Mouse (Mus musculus) MEL (cell line): ENCODE measurements around the gene Cacng2. TPM values are rescaled to one million over a fixed set of nuclear protein-coding genes. Genes with fewer than 3 reads are reported as not detected.

ENCODE experiments used
- DNase-seq: peaks from one replicate; pipeline ENCODE4 v3.0.0; 2011; ENCODE audit warnings: low read depth, low spot score
- H3K27ac ChIP-seq: 2 replicates; pipeline ENCODE4 v1.5.1; 2012; ENCODE audit warnings: low read depth, mild to moderate bottlenecking, control low read depth, low read length, moderate library complexity; ENCODE audit not compliant: control insufficient read depth
- H3K27me3 ChIP-seq, 2 experiments: fragments of 150-350 bp in 1 of 2; sonication (generic) in 1 of 2; 2 replicates each; pipeline ENCODE4 v1.6.1; 2012; ENCODE audit warnings: low read length in 2 of 2, mild to moderate bottlenecking in 2 of 2, improper control_type of control experiment in 1 of 2, moderate library complexity in 1 of 2; ENCODE audit not compliant: insufficient read depth in 2 of 2, control insufficient read depth in 1 of 2
- H3K36me3 ChIP-seq, 2 experiments: 2 replicates each; pipeline ENCODE4 v1.6.1; 2012 to 2014; ENCODE audit warnings: low read length in 2 of 2, improper control_type of control experiment in 1 of 2, inconsistent platforms in 1 of 2, mild to moderate bottlenecking in 1 of 2; ENCODE audit not compliant: insufficient read depth in 2 of 2, control insufficient read depth in 1 of 2
- H3K4me1 ChIP-seq, 2 experiments: fragments of 150-350 bp in 1 of 2; sonication (generic) in 1 of 2; 2 replicates each; pipeline ENCODE4 v1.6.1; 2012; ENCODE audit warnings: low read length in 2 of 2, improper control_type of control experiment in 1 of 2, mild to moderate bottlenecking in 1 of 2; ENCODE audit not compliant: insufficient read depth in 2 of 2, control insufficient read depth in 1 of 2
- H3K4me3 ChIP-seq, 2 experiments: fragments of 150-350 bp in 1 of 2; sonication (generic) in 1 of 2; 2 replicates each; pipeline ENCODE4 v1.5.1; 2012; ENCODE audit warnings: low read depth in 2 of 2, low read length in 2 of 2, mild to moderate bottlenecking in 2 of 2, moderate library complexity in 2 of 2, control low read depth in 1 of 2, improper control_type of control experiment in 1 of 2; ENCODE audit not compliant: control insufficient read depth in 1 of 2, insufficient read depth in 1 of 2
- H3K79me2 ChIP-seq: 2 replicates; pipeline ENCODE4 v1.6.1; 2012; ENCODE audit warnings: mild to moderate bottlenecking, low read length, moderate library complexity; ENCODE audit not compliant: control insufficient read depth, poor library complexity, insufficient read depth
- H3K9ac ChIP-seq: 2 replicates; pipeline ENCODE4 v1.6.1; 2012; ENCODE audit warnings: low read depth, mild to moderate bottlenecking, control low read depth, low read length, moderate library complexity; ENCODE audit not compliant: control insufficient read depth, poor library complexity, severe bottlenecking
- H3K9me3 ChIP-seq: fragments of 150-350 bp; sonication (generic); replicated peaks from 2 replicates; pipeline ENCODE4 v1.6.1; 2012; ENCODE audit warnings: mild to moderate bottlenecking, low read length, improper control_type of control experiment, moderate library complexity; ENCODE audit not compliant: insufficient read depth
- BHLHE40 ChIP-seq: IDR thresholded peaks from 2 replicates; pipeline ENCODE4 v1.6.1; 2012; ENCODE audit warnings: low read depth, mild to moderate bottlenecking, inconsistent platforms, low read length, improper control_type of control experiment, borderline replicate concordance
- CTCF ChIP-seq, 3 experiments: IDR thresholded peaks in 2 of 3; conservative IDR thresholded peaks in 1 of 3; 2 replicates each; pipeline ENCODE4 v1.5.1; 2011 to 2012; ENCODE audit warnings: low read length in 3 of 3, low read depth in 2 of 3, mild to moderate bottlenecking in 2 of 3, improper control_type of control experiment in 1 of 3, inconsistent platforms in 1 of 3, mixed read lengths in 1 of 3, moderate library complexity in 1 of 3; ENCODE audit not compliant: control insufficient read depth in 1 of 3, insufficient read depth in 1 of 3, poor library complexity in 1 of 3, severe bottlenecking in 1 of 3
- ELF1 ChIP-seq: IDR thresholded peaks from 2 replicates; pipeline ENCODE4 v1.6.1; 2014; ENCODE audit warnings: low read depth, mild to moderate bottlenecking, inconsistent platforms, low read length, improper control_type of control experiment, moderate library complexity
- EP300 ChIP-seq, 2 experiments: IDR thresholded peaks; 2 replicates each; pipeline ENCODE4 v1.6.1; 2011; ENCODE audit warnings: improper control_type of control experiment in 2 of 2, low read length in 2 of 2, low read depth in 1 of 2, mild to moderate bottlenecking in 1 of 2
- ETS1 ChIP-seq: IDR thresholded peaks from 2 replicates; pipeline ENCODE4 v1.6.1; 2012; ENCODE audit warnings: low read depth, mild to moderate bottlenecking, inconsistent platforms, low read length, improper control_type of control experiment, moderate library complexity
- GATA1 ChIP-seq: IDR thresholded peaks from 2 replicates; pipeline ENCODE4 v1.6.1; 2011; ENCODE audit warnings: low read depth, low read length, improper control_type of control experiment
- HCFC1 ChIP-seq: IDR thresholded peaks from 2 replicates; pipeline ENCODE4 v1.6.1; 2012; ENCODE audit warnings: low read depth, mild to moderate bottlenecking, inconsistent platforms, low read length, improper control_type of control experiment, moderate library complexity
- JUND ChIP-seq: IDR thresholded peaks from 2 replicates; pipeline ENCODE4 v1.6.1; 2011; ENCODE audit warnings: low read depth, mild to moderate bottlenecking, improper control_type of control experiment, low read length
- MAFK ChIP-seq: IDR thresholded peaks from 2 replicates; pipeline ENCODE4 v1.6.1; 2011; ENCODE audit warnings: low read depth, mild to moderate bottlenecking, low read length, improper control_type of control experiment, borderline replicate concordance
- MAX ChIP-seq: IDR thresholded peaks from 2 replicates; pipeline ENCODE4 v1.6.1; 2011; ENCODE audit warnings: low read length, improper control_type of control experiment
- MAZ ChIP-seq: IDR thresholded peaks from 2 replicates; pipeline ENCODE4 v1.6.1; 2012; ENCODE audit warnings: low read depth, mild to moderate bottlenecking, inconsistent platforms, low read length, improper control_type of control experiment
- MXI1 ChIP-seq: IDR thresholded peaks from 2 replicates; pipeline ENCODE4 v1.6.1; 2011; ENCODE audit warnings: mild to moderate bottlenecking, low read depth, low read length, improper control_type of control experiment
- MYB ChIP-seq: IDR thresholded peaks from 2 replicates; pipeline ENCODE4 v1.6.1; 2011; ENCODE audit warnings: mild to moderate bottlenecking, low read depth, low read length, improper control_type of control experiment
- MYC ChIP-seq: IDR thresholded peaks from 2 replicates; pipeline ENCODE4 v1.6.1; 2011; ENCODE audit warnings: low read depth, mild to moderate bottlenecking, low read length, improper control_type of control experiment, moderate library complexity
- NELFE ChIP-seq: IDR thresholded peaks from 2 replicates; pipeline ENCODE4 v1.6.1; 2011; ENCODE audit warnings: low read depth, low read length, improper control_type of control experiment
- SIN3A ChIP-seq: IDR thresholded peaks from 2 replicates; pipeline ENCODE4 v1.6.1; 2012; ENCODE audit warnings: low read length, improper control_type of control experiment, inconsistent platforms
- TAL1 ChIP-seq: IDR thresholded peaks from 2 replicates; pipeline ENCODE4 v1.6.1; 2012; ENCODE audit warnings: mild to moderate bottlenecking, inconsistent platforms, low read length, moderate library complexity, mixed read lengths
- TBP ChIP-seq: IDR thresholded peaks from 2 replicates; pipeline ENCODE4 v1.8.0; 2011; ENCODE audit warnings: low read depth, low read length, improper control_type of control experiment
- TCF12 ChIP-seq: IDR thresholded peaks from 2 replicates; pipeline ENCODE4 v1.6.1; 2014; ENCODE audit warnings: low read depth, mild to moderate bottlenecking, inconsistent platforms, low read length, improper control_type of control experiment, moderate library complexity
- USF2 ChIP-seq, 2 experiments: IDR thresholded peaks; 2 replicates each; pipeline ENCODE4 v1.6.1; 2011 to 2012; ENCODE audit warnings: improper control_type of control experiment in 2 of 2, low read length in 2 of 2, borderline replicate concordance in 1 of 2, inconsistent platforms in 1 of 2, low read depth in 1 of 2, mild to moderate bottlenecking in 1 of 2; ENCODE audit not compliant: insufficient read depth in 1 of 2
- ZC3H11A ChIP-seq: IDR thresholded peaks from 2 replicates; pipeline ENCODE4 v1.6.1; 2012; ENCODE audit warnings: low read depth, mild to moderate bottlenecking, inconsistent platforms, low read length, improper control_type of control experiment
- ZMIZ1 ChIP-seq: IDR thresholded peaks from 2 replicates; pipeline ENCODE4 v1.6.1; 2012; ENCODE audit warnings: low read depth, mild to moderate bottlenecking, inconsistent platforms, low read length, improper control_type of control experiment, moderate library complexity
- polyA plus RNA-seq, 2 experiments: library from polyadenylated mRNA; stranded (reverse) in 1 of 2; unstranded in 1 of 2; fragments of >175 nt in 1 of 2; fragments of >200 nt in 1 of 2; gene quantifications; 2 replicates each; pipeline versions ENCODE4 v1.2.1 to v1.2.4; 2012; ENCODE audit warnings: low replicate concordance in 2 of 2, low read depth in 1 of 2; ENCODE audit not compliant: insufficient read length in 2 of 2, insufficient read depth in 1 of 2, missing spikeins in 1 of 2
- total RNA-seq: library from RNA; depleted of rRNA; stranded (reverse); fragments of 300-350 nt; gene quantifications from 2 replicates; pipeline ENCODE4 v1.2.3, GENCODE M21; 2012

Cacng2 gene
- total and polyA plus RNA-seq, 3 experiments: not detected

DNA sequence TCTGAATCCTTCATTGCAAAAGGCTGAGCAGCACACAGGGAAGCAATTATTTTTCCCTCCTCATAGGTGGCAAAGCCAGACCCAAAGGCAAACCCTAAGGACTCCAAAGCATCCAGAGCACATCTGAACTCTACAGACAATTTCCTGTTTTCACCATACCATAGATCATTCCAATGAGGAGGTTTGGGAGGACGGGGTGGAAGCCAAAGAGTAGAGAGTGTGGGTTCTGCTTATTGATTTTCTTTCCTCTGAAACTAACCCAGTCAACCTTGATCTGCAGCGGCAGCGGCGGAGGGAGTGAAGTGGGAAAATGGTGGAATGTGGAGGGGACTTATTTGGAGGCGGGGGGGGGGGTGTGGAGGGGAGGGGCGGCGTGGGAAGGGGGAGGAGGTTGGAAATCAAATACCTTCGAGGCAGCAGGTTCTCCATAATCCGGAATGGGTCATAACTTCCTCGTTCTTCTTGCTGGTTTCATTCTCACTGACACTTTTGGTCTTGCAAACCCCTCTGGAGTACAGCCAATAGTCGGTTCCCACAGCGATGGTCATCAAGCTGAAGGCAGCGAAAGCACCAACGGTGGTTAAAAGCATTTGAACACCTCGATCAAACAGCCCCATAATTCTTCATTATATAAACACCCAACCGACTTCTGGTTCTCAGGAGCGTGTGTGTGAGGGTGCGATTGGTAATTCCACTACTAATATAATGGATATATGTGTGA, 1.4 kb downstream of the Cacng2 start:
- H3K9me3 ChIP-seq: no peaks in the 10 kb centered on the region
- H3K4me1 ChIP-seq: no peaks in the 10 kb centered on the region
- H3K27me3 ChIP-seq: peaks cover 0 to 2% of the 10 kb centered on the region in 2 experiments; a peak in 1 of 4 replicates
- no peak overlapping the region for H3K27ac ChIP-seq
- H3K4me3 ChIP-seq: no peak overlapping the region
- no peak for DNase-seq
- TF ChIP-seq CTCF (IDR thresholded peaks at IDR 0.05 in 2 of 3, conservative IDR thresholded peaks at IDR 0.05 in 1 of 3; ENCODE audit: control insufficient read depth in 1 of 3, insufficient read depth in 1 of 3, low read depth in 2 of 3, low read length in 3 of 3, poor library complexity in 1 of 3, severe bottlenecking in 1 of 3) (no peak), MXI1 (no peak), EP300 (IDR thresholded peaks at IDR 0.05; ENCODE audit: low read depth in 1 of 2, low read length in 2 of 2) (no peak)
- H3K79me2 ChIP-seq: no peaks in the 10 kb centered on the region
- no peaks in the 10 kb centered on the region for H3K36me3 ChIP-seq
- H3K9ac ChIP-seq: no peak overlapping the region

DNA sequence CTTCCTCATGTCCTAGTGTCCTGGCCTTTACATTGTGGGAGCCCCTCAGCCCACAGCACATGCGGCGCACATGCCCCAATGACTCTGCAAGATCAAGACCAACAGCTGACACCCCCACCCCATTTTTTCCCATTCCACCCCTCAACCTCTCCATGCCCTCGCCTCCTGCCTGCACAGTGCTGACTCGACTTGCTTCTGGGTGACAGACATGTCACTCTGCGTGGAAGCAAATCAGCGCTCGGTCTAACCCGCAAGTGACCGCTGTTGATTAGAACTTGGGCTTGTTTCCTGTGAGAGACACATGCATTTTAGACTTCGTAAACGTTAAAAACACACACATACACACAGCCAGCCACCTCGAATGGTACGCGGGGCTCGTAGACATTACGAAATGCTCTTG, 2.1 kb downstream of the Cacng2 start:
- no peak overlapping the region for H3K27ac ChIP-seq
- H3K27me3 ChIP-seq: peaks cover 0 to 4% of the 10 kb centered on the region in 2 experiments; a peak in 3 of 4 replicates
- TF ChIP-seq ZMIZ1: no peak
- no peak for TF ChIP-seq ZC3H11A
- TF ChIP-seq USF2 (IDR thresholded peaks at IDR 0.05; ENCODE audit: borderline replicate concordance in 1 of 2, insufficient read depth in 1 of 2, low read depth in 1 of 2, low read length in 2 of 2): no peak
- TF ChIP-seq MYC: no peak
- no peak for TF ChIP-seq MAZ
- TF ChIP-seq TBP: no peak
- TF ChIP-seq MAX: no peak
- no peak for TF ChIP-seq HCFC1
- no peak for TF ChIP-seq NELFE
- TF ChIP-seq ELF1: no peak
- TF ChIP-seq EP300 (IDR thresholded peaks at IDR 0.05; ENCODE audit: low read depth in 1 of 2, low read length in 2 of 2): no peak
- TF ChIP-seq TAL1: no peak
- TF ChIP-seq TCF12: no peak
- no peak for TF ChIP-seq ETS1
- TF ChIP-seq GATA1: no peak
- TF ChIP-seq MYB: no peak
- TF ChIP-seq JUND: no peak
- TF ChIP-seq SIN3A: no peak
- no peak for TF ChIP-seq BHLHE40
- TF ChIP-seq MAFK: no peak
- no peaks in the 10 kb centered on the region for H3K36me3 ChIP-seq
- no peak overlapping the region for H3K9ac ChIP-seq
- no peaks in the 10 kb centered on the region for H3K79me2 ChIP-seq
- DNase-seq: no peak
- H3K4me1 ChIP-seq: no peaks in the 10 kb centered on the region
- no peak overlapping the region for H3K4me3 ChIP-seq
- H3K9me3 ChIP-seq: no peaks in the 10 kb centered on the region
